Mouse (Mus musculus) CH12F3 (cell line): Measurements from ENCODE around the gene Ifitm2.

ENCODE experiments used
- in situ Hi-C: fragments of 300-500 bp; cut with MboI; formaldehyde crosslinking; loops from 2 replicates; pipeline ENCODE4 v1.14.3; 2020; ENCODE audit warnings: low sequenced_read_pairs

The Ifitm2 gene

DNA sequence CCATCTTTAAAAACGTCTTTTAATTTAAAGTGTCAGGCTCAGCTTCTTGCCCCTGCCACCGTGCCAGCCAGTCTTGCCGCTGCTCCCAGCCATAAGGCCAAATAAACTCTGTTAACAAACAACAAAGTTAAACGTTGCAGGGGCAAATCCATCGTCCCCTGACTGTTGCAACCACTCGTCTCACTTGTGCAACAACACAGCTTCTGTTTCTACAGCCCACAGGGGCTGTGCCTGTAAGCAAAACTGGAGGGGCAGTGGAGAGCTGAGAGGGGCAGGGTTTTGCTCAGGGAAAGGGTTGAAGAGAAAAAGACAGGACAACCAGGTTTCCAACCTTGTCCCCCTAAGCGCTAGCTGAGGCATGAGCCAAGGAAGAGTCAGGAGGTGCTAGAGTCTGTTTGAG lies 47.6 kb downstream of the Ifitm2 start:
- in situ Hi-C loops: no loop called here

DNA sequence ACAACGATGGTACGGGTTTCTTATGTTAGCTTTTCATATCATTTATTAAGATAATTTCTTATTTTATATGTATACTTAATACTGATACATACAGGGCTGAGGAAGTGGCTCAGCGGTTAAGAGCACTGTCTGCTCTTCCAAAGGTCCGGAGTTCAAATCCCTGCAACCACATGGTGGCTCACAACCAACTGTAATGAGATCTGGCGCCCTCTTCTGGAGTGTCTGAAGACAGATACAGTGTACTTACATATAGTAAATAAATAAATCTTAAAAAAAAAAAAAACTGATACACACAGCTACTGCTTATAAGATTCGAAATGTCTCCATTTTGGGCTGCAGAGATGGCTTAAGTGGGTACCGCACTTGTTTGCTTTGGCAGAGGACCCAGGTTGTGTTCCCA lies 48.1 kb downstream of the Ifitm2 start:
- in situ Hi-C loops: no loop called here

DNA sequence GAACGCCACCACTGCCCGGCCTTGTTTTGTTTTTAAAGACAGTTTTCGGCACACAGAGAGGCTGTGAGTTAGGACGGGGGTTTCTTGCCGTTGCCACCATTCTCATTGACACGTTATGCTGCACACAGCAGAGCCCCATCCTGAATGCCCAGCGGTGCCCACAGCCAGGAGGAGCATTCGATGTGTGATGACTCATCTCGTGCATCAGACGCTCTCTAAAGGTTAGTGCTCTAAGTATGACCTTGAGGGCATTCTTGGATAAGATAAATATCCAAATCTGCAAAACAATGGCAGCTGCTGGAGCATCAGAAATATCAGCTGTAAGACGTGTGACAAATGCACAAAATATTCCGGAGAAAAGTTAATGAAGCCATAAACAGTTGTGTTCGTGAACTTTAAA lies 48.7 kb downstream of the Ifitm2 start:
- in situ Hi-C loops: no loop called here

DNA sequence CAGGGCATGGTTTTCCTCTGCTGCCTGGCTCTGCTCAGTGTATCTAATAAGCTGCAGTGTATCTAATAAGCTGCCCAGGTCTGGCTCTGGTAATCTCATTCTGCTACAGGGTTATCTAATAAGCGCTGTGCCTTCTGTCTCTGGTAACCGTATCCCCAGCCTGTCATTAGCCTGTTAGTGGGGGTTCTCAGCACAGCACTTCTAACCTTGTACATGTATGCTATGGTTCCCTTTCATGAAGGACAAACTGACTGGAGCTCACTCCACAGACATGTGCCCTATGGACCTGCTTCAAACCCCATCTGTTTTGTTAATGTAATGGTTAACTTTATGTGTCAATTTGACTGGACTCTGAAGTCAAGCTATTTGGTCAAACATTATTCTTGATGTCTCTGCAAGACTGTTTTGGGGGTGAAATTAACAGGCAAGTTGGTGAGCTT lies 50.1 kb downstream of the Ifitm2 start:
- in situ Hi-C loops: no loop called here
